Mouse (Mus musculus) liver, postnatal 0 days (tissue): Measurements from ENCODE around the gene Gm867. TPM values are rescaled to one million over a fixed set of nuclear protein-coding genes. Genes with fewer than 3 reads are reported as not detected.

Experiments used
- ATAC-seq: fragments of 200-750 bp; cut with Nextera tagmentation; 2 replicates; pipeline ENCODE4 v1.8.0; 2017; ENCODE audit warnings: mild to moderate bottlenecking, moderate library complexity
- DNase-seq: peaks from one replicate; pipeline ENCODE4 v3.0.0-alpha.2; 2016
- H3K27ac ChIP-seq: fragments of 300-500 bp; sonication (generic); 2 replicates; pipeline ENCODE4 v1.5.1; 2014; ENCODE audit warnings: antibody characterized with exemption, moderate library complexity, mild to moderate bottlenecking, low read depth
- H3K27me3 ChIP-seq: fragments of 300-500 bp; sonication (generic); 2 replicates; pipeline ENCODE4 v1.6.1; 2014; ENCODE audit warnings: low read length, control low read depth, mixed read lengths; ENCODE audit not compliant: insufficient read depth
- H3K36me3 ChIP-seq: fragments of 300-500 bp; sonication (generic); replicated peaks from 2 replicates; pipeline ENCODE4 v1.6.1; 2014; ENCODE audit warnings: mild to moderate bottlenecking, control low read depth, low read length, moderate library complexity, mixed read lengths; ENCODE audit not compliant: insufficient read depth
- H3K4me1 ChIP-seq: fragments of 300-500 bp; sonication (generic); 2 replicates; pipeline ENCODE4 v1.6.1; 2014; ENCODE audit warnings: antibody characterized with exemption, mild to moderate bottlenecking, control low read depth; ENCODE audit not compliant: insufficient read depth
- H3K4me2 ChIP-seq: fragments of 300-500 bp; sonication (generic); 2 replicates; pipeline ENCODE4 v1.6.1; 2014; ENCODE audit warnings: low read depth, mild to moderate bottlenecking, low read length, moderate library complexity, mixed read lengths
- H3K4me3 ChIP-seq: fragments of 300-500 bp; sonication (generic); 2 replicates; pipeline ENCODE4 v1.5.1; 2014; ENCODE audit warnings: low read depth, low read length
- H3K9ac ChIP-seq: fragments of 300-500 bp; sonication (generic); replicated peaks from 2 replicates; pipeline ENCODE4 v1.6.1; 2014; ENCODE audit warnings: mild to moderate bottlenecking, moderate library complexity
- H3K9me3 ChIP-seq: fragments of 300-500 bp; sonication (generic); 2 replicates; pipeline ENCODE4 v1.6.1; 2016; ENCODE audit warnings: mild to moderate bottlenecking, control low read depth, low read length, mixed read lengths
- CTCF ChIP-seq: sonication (generic); IDR thresholded peaks from 2 replicates; pipeline ENCODE4 v1.5.1; 2016; ENCODE audit warnings: antibody characterized with exemption, low read depth
- EP300 ChIP-seq: IDR thresholded peaks from 2 replicates; pipeline ENCODE4 v1.6.1; 2016; ENCODE audit warnings: antibody characterized with exemption, low read depth, mild to moderate bottlenecking
- WGBS: fragments of 180-500 bp; shearing (Covaris S2); extraction: QIAGEN DNeasy Blood & Tissue Kit; methylation state at CpG from one replicate; pipeline ENCODE4 v1.1.7; 2014; ENCODE audit not compliant: insufficient replicate concordance; 5-methylcytosine and 5-hydroxymethylcytosine counted together
- polyA plus RNA-seq: library from polyadenylated mRNA; unstranded; fragments of >200 nt; fragmentation: Nextera tagmentation; extraction: Ambion mirVana; gene quantifications from 2 replicates; pipeline ENCODE4 v1.2.1, GENCODE M21; 2015

Gene Gm867
- polyA plus RNA-seq, 1 experiment from 2014 or later: 8.6 TPM

DNA sequence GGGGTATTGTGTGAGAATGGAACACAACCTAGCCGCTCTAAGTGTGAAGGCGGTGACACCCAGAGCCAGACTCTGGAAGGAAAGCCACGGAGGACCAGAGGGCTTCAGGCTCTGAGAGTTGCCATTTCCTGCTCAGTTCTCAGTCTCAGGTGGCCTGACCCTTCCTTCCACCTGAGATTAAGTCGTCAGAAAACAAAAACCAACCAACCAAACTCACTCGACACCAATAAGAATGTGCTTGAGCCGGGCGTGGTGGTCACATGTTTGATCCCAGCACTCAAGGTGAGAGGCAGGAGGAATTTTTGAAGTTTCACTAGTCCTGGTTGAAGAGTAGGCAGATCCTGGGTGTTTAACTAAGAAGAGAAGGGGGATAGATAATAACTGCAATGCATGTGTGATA lies 5.4 kb upstream of the Gm867 start:
- Histone ChIP-seq H3K4me1 (no peaks in the 10 kb centered on the region; the same call in 1 of the 2 replicates), H3K27me3 (peaks cover 9% of the 10 kb centered on the region; the same call in 1 of the 2 replicates), H3K27ac (no peak overlapping the region), H3K4me2 (no peak overlapping the region), H3K9me3 (no peaks in the 10 kb centered on the region), H3K9ac (no peak overlapping the region), H3K4me3 (no peak overlapping the region), H3K36me3 (no peaks in the 10 kb centered on the region)
- ATAC-seq: no peak
- TF ChIP-seq CTCF (no peak), EP300 (no peak)
- WGBS: 73% methylated on average over 7 of the region's 7 CpGs
- no peak for DNase-seq

DNA sequence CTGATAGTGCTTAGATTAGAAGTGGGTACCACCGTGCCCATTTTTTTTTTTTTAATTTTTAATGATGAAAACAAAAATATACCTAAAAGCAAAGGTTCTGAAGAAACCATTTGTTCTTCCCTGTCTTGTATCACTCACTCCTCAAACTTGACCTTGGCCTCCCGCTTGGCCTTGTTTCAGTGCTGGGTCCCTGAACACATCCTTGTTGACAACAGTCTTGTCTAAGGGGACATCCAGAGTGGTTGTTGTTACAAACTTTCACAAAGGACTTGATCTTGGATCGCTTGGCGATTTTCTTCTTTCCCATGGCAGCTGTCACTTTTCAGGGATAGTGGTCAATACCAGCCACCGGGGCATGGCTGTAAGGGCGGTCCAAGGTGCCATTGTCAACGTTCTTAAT lies 4.7 kb upstream of the Gm867 start:
- no peak for ATAC-seq
- H3K27me3 ChIP-seq: peaks cover 2% of the 10 kb centered on the region; the same call in 1 of the 2 replicates
- H3K36me3 ChIP-seq: no peaks in the 10 kb centered on the region
- peaks cover 5% of the 10 kb centered on the region for H3K4me1 ChIP-seq
- no peak for DNase-seq
- WGBS: 87% methylated on average over 7 of the region's 7 CpGs
- H3K4me3 ChIP-seq: no peak overlapping the region
- H3K9ac ChIP-seq: no peak overlapping the region
- no peaks in the 10 kb centered on the region for H3K9me3 ChIP-seq
- H3K4me2 ChIP-seq: no peak overlapping the region
- no peak overlapping the region for H3K27ac ChIP-seq
- TF ChIP-seq EP300: no peak
- no peak for TF ChIP-seq CTCF

DNA sequence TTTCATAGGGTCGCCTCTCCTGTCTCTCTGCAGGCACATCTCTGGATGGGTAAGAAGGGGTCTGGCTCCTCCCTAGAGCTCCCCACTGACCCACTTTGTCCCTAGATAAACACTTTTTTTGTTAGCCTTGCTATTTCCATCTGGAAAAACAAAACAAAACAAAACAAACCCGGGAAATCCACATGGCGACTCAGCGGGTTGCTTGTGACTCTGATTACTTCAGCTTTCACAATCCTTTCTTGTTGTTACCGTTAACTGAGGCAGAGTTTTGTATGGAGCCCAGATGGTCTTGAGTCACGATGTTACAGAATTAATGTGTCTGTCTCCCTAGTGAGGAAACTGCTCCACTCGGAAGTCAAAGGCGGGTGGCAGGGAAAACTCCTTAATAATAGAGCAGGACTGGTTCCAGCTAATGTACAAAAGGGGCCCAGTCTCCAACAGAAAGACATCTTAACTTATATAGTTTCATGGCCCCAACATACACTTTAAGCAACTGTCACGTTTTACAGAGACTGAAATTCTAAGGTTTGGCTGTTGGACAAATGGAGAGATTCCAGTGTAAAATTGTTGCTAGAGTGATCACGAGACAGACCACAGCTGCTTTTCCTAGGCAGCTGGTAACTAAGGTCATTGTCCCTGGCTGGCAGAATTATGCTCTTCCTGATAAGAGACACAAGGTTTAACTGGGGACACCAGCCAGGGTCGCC lies 3.7 kb upstream of the Gm867 start:
- no peak overlapping the region for H3K27ac ChIP-seq
- no peak overlapping the region for H3K4me2 ChIP-seq
- H3K9ac ChIP-seq: no peak overlapping the region
- H3K4me1 ChIP-seq: peaks cover 14% of the 10 kb centered on the region
- ATAC-seq: no peak
- H3K4me3 ChIP-seq: no peak overlapping the region
- DNase-seq: no peak
- 53% methylated on average over 11 of the region's 11 CpGs for WGBS
- H3K36me3 ChIP-seq: no peaks in the 10 kb centered on the region
- no peaks in the 10 kb centered on the region for H3K27me3 ChIP-seq
- TF ChIP-seq CTCF (no peak), EP300 (no peak)
- H3K9me3 ChIP-seq: no peaks in the 10 kb centered on the region

DNA sequence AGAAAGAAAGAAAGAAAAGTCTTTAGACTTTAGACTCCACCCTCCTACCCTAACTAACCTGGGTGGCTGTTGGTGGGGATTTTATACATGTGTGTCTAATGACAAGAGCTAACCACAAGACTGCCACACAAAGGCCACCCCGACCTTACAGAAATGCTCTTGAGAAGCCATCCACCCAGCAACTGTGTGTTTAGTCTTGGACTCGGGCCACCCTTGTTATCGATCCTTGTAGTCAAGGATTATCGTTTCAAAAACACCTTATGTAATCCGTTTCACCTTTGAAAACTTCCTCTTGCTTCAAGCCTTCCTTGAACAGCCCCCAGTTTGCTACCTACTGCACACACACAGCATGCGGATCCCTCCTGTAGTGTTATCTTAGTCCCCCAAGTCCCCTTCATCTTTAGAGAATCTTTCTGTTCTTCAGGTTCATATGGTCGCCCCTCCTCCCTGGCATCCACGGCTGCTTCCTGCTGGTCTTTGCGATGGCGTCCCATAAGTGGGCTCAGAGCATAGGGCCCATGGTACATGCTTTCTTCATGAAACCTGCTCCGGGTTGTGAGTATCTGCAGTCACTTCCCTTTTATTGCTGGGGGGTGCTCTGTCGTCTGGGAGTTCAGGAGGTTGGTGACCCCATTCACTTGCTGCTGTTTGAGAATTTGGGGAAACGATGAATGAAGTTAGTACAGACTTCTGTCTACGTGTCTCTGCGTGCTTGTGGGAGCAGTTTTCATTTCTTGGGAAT lies 2.4 kb upstream of the Gm867 start, which contains the start of gene Vpreb3:
TSS of gene Vpreb3 (plus strand) at position 322 of the 742 bp plus-strand sequence.
- no peak for TF ChIP-seq EP300
- TF ChIP-seq CTCF: no peak
- H3K9me3 ChIP-seq: no peaks in the 10 kb centered on the region
- H3K4me1 ChIP-seq: peaks cover 22% of the 10 kb centered on the region
- WGBS: 63% methylated on average over 15 of the region's 15 CpGs
- no peak within 1 kb of the TSS for H3K27ac ChIP-seq
- H3K9ac ChIP-seq: no peak within 1 kb of the TSS
- no peak for DNase-seq
- no peaks in the 10 kb centered on the region for H3K27me3 ChIP-seq
- ATAC-seq: no peak
- peaks cover 2% of the 10 kb centered on the region; the same call in 1 of the 2 replicates for H3K36me3 ChIP-seq
- H3K4me2 ChIP-seq: no peak within 1 kb of the TSS
- H3K4me3 ChIP-seq: no peak within 1 kb of the TSS

GRCm38 (mm10) chr10:75941042-75941824 lies 761 bp upstream of the Gm867 start:
- Histone ChIP-seq H3K4me2 (no peak overlapping the region), H3K27me3 (no peaks in the 10 kb centered on the region), H3K4me3 (no peak overlapping the region), H3K9me3 (no peaks in the 10 kb centered on the region), H3K4me1 (peaks cover 36% of the 10 kb centered on the region), H3K9ac (no peak overlapping the region), H3K27ac (no peak overlapping the region), H3K36me3 (peaks cover 9% of the 10 kb centered on the region)
- ATAC-seq (no peak), DNase-seq (no peak)
- WGBS: 76% methylated on average over 9 of the region's 9 CpGs
- TF ChIP-seq CTCF (no peak), EP300 (no peak)
